Mouse (Mus musculus) embryonic facial prominence, embryonic 10.5 days (tissue): Measurements from ENCODE around the gene Gm28051. TPM values are rescaled to one million over a fixed set of nuclear protein-coding genes. Genes with fewer than 3 reads are reported as not detected.

ENCODE experiments used
- DNase-seq: peaks from one replicate; pipeline ENCODE4 v3.0.0-alpha.2; 2017; ENCODE audit warnings: low spot score
- H3K27ac ChIP-seq: fragments of 300-500 bp; sonication (generic); replicated peaks from 2 replicates; pipeline ENCODE4 v1.5.1; 2016; ENCODE audit warnings: mild to moderate bottlenecking
- H3K27me3 ChIP-seq: fragments of 300-500 bp; sonication (generic); replicated peaks from 2 replicates; pipeline ENCODE4 v1.6.1; 2016; ENCODE audit warnings: low read depth, mild to moderate bottlenecking; ENCODE audit not compliant: poor library complexity, severe bottlenecking
- H3K36me3 ChIP-seq: fragments of 300-500 bp; sonication (generic); replicated peaks from 2 replicates; pipeline ENCODE4 v1.6.1; 2016; ENCODE audit warnings: mild to moderate bottlenecking, moderate library complexity
- H3K4me1 ChIP-seq: fragments of 300-500 bp; sonication (generic); 2 replicates; pipeline ENCODE4 v1.6.1; 2016
- H3K4me3 ChIP-seq: fragments of 300-500 bp; sonication (generic); 2 replicates; pipeline ENCODE4 v1.5.1; 2016; ENCODE audit warnings: mild to moderate bottlenecking, moderate library complexity
- H3K9me3 ChIP-seq: fragments of 300-500 bp; sonication (generic); 2 replicates; pipeline ENCODE4 v1.6.1; 2016; ENCODE audit warnings: mild to moderate bottlenecking
- WGBS: fragments of 180-500 bp; shearing (Covaris S2); methylation state at CpG from one replicate; pipeline ENCODE4 v1.1.7; 2016; 5-methylcytosine and 5-hydroxymethylcytosine counted together
- microRNA counts: library from miRNA; unstranded; fragments of <30 nt; microRNA quantifications from one replicate; lab custom pipeline; 2017
- microRNA-seq: library from miRNA; unstranded; fragments of <30 nt; microRNA quantifications from one replicate; pipeline ENCODE4, GENCODE M21; 2017
- polyA plus RNA-seq: library from polyadenylated mRNA; unstranded; fragments of >200 nt; fragmentation: Nextera tagmentation; extraction: Ambion mirVana; gene quantifications from 2 replicates; pipeline ENCODE4 v1.2.1, GENCODE M21; 2016

The Gm28051 gene
- polyA plus RNA-seq, 1 experiment from 2014 or later: not detected

GRCm38 (mm10) chr12:102672857-102673839, 84.4 kb downstream of the Gm28051 start:
- Histone ChIP-seq H3K9me3 (no peaks in the 10 kb centered on the region), H3K36me3 (peaks cover 9% of the 10 kb centered on the region), H3K27ac (no peak overlapping the region), H3K4me1 (peaks cover 40% of the 10 kb centered on the region), H3K4me3 (no peak overlapping the region), H3K27me3 (no peaks in the 10 kb centered on the region)
- WGBS: 89% methylated on average over 20 of the region's 20 CpGs
- DNase-seq: no peak

GRCm38 (mm10) chr12:102672176-102672575, 85.4 kb downstream of the Gm28051 start:
- Histone ChIP-seq H3K27me3 (no peaks in the 10 kb centered on the region), H3K36me3 (peaks cover 9% of the 10 kb centered on the region), H3K9me3 (no peaks in the 10 kb centered on the region), H3K27ac (no peak overlapping the region), H3K4me3 (no peak overlapping the region), H3K4me1 (peaks cover 31% of the 10 kb centered on the region)
- WGBS: 85% methylated on average over 8 of the region's 8 CpGs
- no peak for DNase-seq

- DNase-seq: no peak
- Histone ChIP-seq H3K4me1 (peaks cover 27% of the 10 kb centered on the region), H3K9me3 (no peaks in the 10 kb centered on the region), H3K27ac (no peak overlapping the region), H3K4me3 (no peak overlapping the region), H3K27me3 (no peaks in the 10 kb centered on the region), H3K36me3 (peaks cover 9% of the 10 kb centered on the region)
- WGBS: 59% methylated on average over 8 of the region's 8 CpGs
These were observed 86.7 kb downstream of the Gm28051 start for GRCm38 (mm10) chr12:102670848-102671247.

MicroRNA genes within 50 kb of the gene (microRNA counts, 519-probe panel; counts per million panel counts)
- microRNA mmu-miR-1936 (lab: Ali Mortazavi, UCI): 188 counts per million, percentile 57 among the panel's probes with 10 or more counts

Small RNA genes lying within 50 kb of the gene (microRNA-seq; reads per million reads assigned to microRNA genes)
- not detected for gene Mir1936

Other genes with a start within 250 kb of the Gm28051 start
- 6.2 and 6.6 TPM in 2 replicates for gene Chga, start 202.8 kb downstream of the Gm28051 start, polyA plus RNA-seq
- gene Itpk1, start 52.8 kb downstream of the Gm28051 start, polyA plus RNA-seq: 13.7 and 17.7 TPM in 2 replicates
- 35.4 and 36.9 TPM in 2 replicates for gene Moap1, start 14.1 kb downstream of the Gm28051 start, polyA plus RNA-seq
- gene Tmem251, start 14.0 kb downstream of the Gm28051 start, polyA plus RNA-seq: 9.7 and 11.2 TPM in 2 replicates
- gene Gon7, start within 50 bp of the Gm28051 start, polyA plus RNA-seq: 49.3 and 53.7 TPM in 2 replicates
- gene Ubr7, start 202 bp upstream of the Gm28051 start, polyA plus RNA-seq: 53.1 and 58.9 TPM in 2 replicates
- gene Gm20604, start 907 bp upstream of the Gm28051 start, polyA plus RNA-seq: 29.1 and 31.0 TPM in 2 replicates
- 17.6 and 19.5 TPM in 2 replicates for gene Btbd7, start 120.7 kb upstream of the Gm28051 start, polyA plus RNA-seq
- not detected in 2 replicates for gene Cox8c, start 141.6 kb upstream of the Gm28051 start, polyA plus RNA-seq
- 0.33 and 0.57 TPM in 2 replicates for gene Unc79, start 191.1 kb upstream of the Gm28051 start, polyA plus RNA-seq